Mouse (Mus musculus) forebrain, embryonic 11.5 days (tissue): ENCODE results near the gene Smg7. TPM values are rescaled to one million over a fixed set of nuclear protein-coding genes. Genes with fewer than 3 reads are reported as not detected.

Experiments
- ATAC-seq: fragments of 200-750 bp; cut with Nextera tagmentation; replicated peaks from 2 replicates; pipeline ENCODE4 v1.8.0; 2017; ENCODE audit warnings: moderate TSS enrichment; ENCODE audit not compliant: low FRiP score
- DNase-seq: peaks from one replicate; pipeline ENCODE4 v3.0.0-alpha.2; 2017; ENCODE audit warnings: low spot score
- H3K27ac ChIP-seq: fragments of 300-500 bp; sonication (generic); 2 replicates; pipeline ENCODE4 v1.5.1; 2014; ENCODE audit warnings: low read depth, low read length
- H3K27me3 ChIP-seq: fragments of 300-500 bp; sonication (generic); 2 replicates; pipeline ENCODE4 v1.6.1; 2014; ENCODE audit warnings: mild to moderate bottlenecking, low read length, mixed read lengths; ENCODE audit not compliant: control insufficient read depth, insufficient read depth
- H3K36me3 ChIP-seq: fragments of 300-500 bp; sonication (generic); 2 replicates; pipeline ENCODE4 v1.6.1; 2014; ENCODE audit warnings: mild to moderate bottlenecking, low read length, moderate library complexity, mixed read lengths; ENCODE audit not compliant: control insufficient read depth, insufficient read depth
- H3K4me1 ChIP-seq: fragments of 300-500 bp; sonication (generic); replicated peaks from 2 replicates; pipeline ENCODE4 v1.6.1; 2014; ENCODE audit warnings: low read length, mixed read lengths; ENCODE audit not compliant: control insufficient read depth, insufficient read depth
- H3K4me2 ChIP-seq: fragments of 300-500 bp; sonication (generic); 2 replicates; pipeline ENCODE4 v1.6.1; 2014; ENCODE audit warnings: low read depth, mild to moderate bottlenecking, low read length, moderate library complexity, mixed read lengths; ENCODE audit not compliant: severe bottlenecking
- H3K4me3 ChIP-seq: fragments of 300-500 bp; sonication (generic); 2 replicates; pipeline ENCODE4 v1.5.1; 2014; ENCODE audit warnings: low read depth, low read length
- H3K9ac ChIP-seq: fragments of 300-500 bp; sonication (generic); 2 replicates; pipeline ENCODE4 v1.6.1; 2014; ENCODE audit warnings: low read length
- H3K9me3 ChIP-seq: fragments of 300-500 bp; sonication (generic); 2 replicates; pipeline ENCODE4 v1.6.1; 2016; ENCODE audit warnings: low read length, mixed read lengths; ENCODE audit not compliant: control insufficient read depth
- WGBS: fragments of 180-500 bp; shearing (Covaris S2); extraction: QIAGEN DNeasy Blood & Tissue Kit; methylation state at CpG from one replicate; pipeline ENCODE4 v1.1.7; 2014; 5-methylcytosine and 5-hydroxymethylcytosine counted together
- polyA plus RNA-seq: library from polyadenylated mRNA; unstranded; fragments of >200 nt; fragmentation: Nextera tagmentation; extraction: Ambion mirVana; gene quantifications from 2 replicates; pipeline ENCODE4 v1.2.1, GENCODE M21; 2014

The Smg7 gene
- polyA plus RNA-seq, 1 experiment from 2014 or later = 47.1 TPM

- Histone ChIP-seq H3K27me3 (no peaks in the 10 kb centered on the region), H3K4me2 (no peak overlapping the region), H3K4me1 (no peaks in the 10 kb centered on the region), H3K4me3 (no peak overlapping the region), H3K27ac (no peak overlapping the region), H3K9me3 (no peaks in the 10 kb centered on the region), H3K36me3 (no peaks in the 10 kb centered on the region), H3K9ac (no peak overlapping the region)
- ATAC-seq = no peak
- 91% methylated on average over 6 of the region's 6 CpGs for WGBS
- DNase-seq = no peak
These were observed 97.5 kb downstream of the Smg7 start for GRCm38 (mm10) chr1:152804907-152805306.

GRCm38 (mm10) chr1:152800633-152801176 lies 101.7 kb downstream of the Smg7 start:
- Histone ChIP-seq H3K4me2 (no peak overlapping the region), H3K9ac (no peak overlapping the region), H3K27ac (no peak overlapping the region), H3K4me3 (no peak overlapping the region), H3K4me1 (no peaks in the 10 kb centered on the region), H3K27me3 (no peaks in the 10 kb centered on the region), H3K36me3 (no peaks in the 10 kb centered on the region), H3K9me3 (no peaks in the 10 kb centered on the region)
- DNase-seq (no peak), ATAC-seq (no peak)
- WGBS = 90% methylated on average over 13 of the region's 13 CpGs

- no peaks in the 10 kb centered on the region for H3K27me3 ChIP-seq
- no peaks in the 10 kb centered on the region for H3K9me3 ChIP-seq
- 9% methylated on average over 2 of the region's 2 CpGs for WGBS
- H3K36me3 ChIP-seq = no peaks in the 10 kb centered on the region
- H3K9ac ChIP-seq = no peak within 1 kb of the TSS
- H3K27ac ChIP-seq = no peak within 1 kb of the TSS
- no peak for DNase-seq
- H3K4me3 ChIP-seq = no peak within 1 kb of the TSS
- no peak within 1 kb of the TSS for H3K4me2 ChIP-seq
- peak; percentile 51; the same call in 1 of the 2 replicates for ATAC-seq
- H3K4me1 ChIP-seq = no peaks in the 10 kb centered on the region
These were observed 102.5 kb downstream of the Smg7 start, which contains the start of gene Ncf2 for GRCm38 (mm10) chr1:152799897-152800296. TSS of gene Ncf2 (plus strand) at chr1:152800194.

- DNase-seq = no peak
- 83% methylated on average over 9 of the region's 9 CpGs for WGBS
- Histone ChIP-seq H3K9ac (no peak overlapping the region), H3K9me3 (no peaks in the 10 kb centered on the region), H3K27me3 (no peaks in the 10 kb centered on the region), H3K27ac (no peak overlapping the region), H3K36me3 (no peaks in the 10 kb centered on the region), H3K4me2 (no peak overlapping the region), H3K4me1 (peaks cover 6% of the 10 kb centered on the region), H3K4me3 (no peak overlapping the region)
- no peak for ATAC-seq
These were observed 104.3 kb downstream of the Smg7 start for GRCm38 (mm10) chr1:152798125-152798524.

- Histone ChIP-seq H3K27ac (no peak overlapping the region), H3K36me3 (no peaks in the 10 kb centered on the region), H3K4me1 (peaks cover 13% of the 10 kb centered on the region), H3K9me3 (no peaks in the 10 kb centered on the region; the same call in 1 of the 2 replicates), H3K27me3 (no peaks in the 10 kb centered on the region), H3K9ac (no peak overlapping the region), H3K4me3 (no peak overlapping the region), H3K4me2 (no peak overlapping the region)
- DNase-seq (no peak), ATAC-seq (no peak)
- 82% methylated on average over 8 of the region's 8 CpGs for WGBS
These were observed 105.7 kb downstream of the Smg7 start for GRCm38 (mm10) chr1:152796683-152797263.

GRCm38 (mm10) chr1:152795688-152796255 lies 106.7 kb downstream of the Smg7 start:
- Histone ChIP-seq H3K4me2 (no peak overlapping the region), H3K9me3 (no peaks in the 10 kb centered on the region; the same call in 1 of the 2 replicates), H3K27me3 (no peaks in the 10 kb centered on the region), H3K4me1 (peaks cover 13% of the 10 kb centered on the region), H3K9ac (no peak overlapping the region), H3K4me3 (no peak overlapping the region), H3K27ac (no peak overlapping the region), H3K36me3 (no peaks in the 10 kb centered on the region)
- 77% methylated on average over 8 of the region's 8 CpGs for WGBS
- DNase-seq (no peak), ATAC-seq (no peak)

- no peaks in the 10 kb centered on the region; the same call in 1 of the 2 replicates for H3K9me3 ChIP-seq
- H3K27ac ChIP-seq = no peak overlapping the region
- no peak overlapping the region for H3K9ac ChIP-seq
- peaks cover 13% of the 10 kb centered on the region for H3K4me1 ChIP-seq
- H3K27me3 ChIP-seq = no peaks in the 10 kb centered on the region
- H3K4me3 ChIP-seq = no peak overlapping the region
- no peak overlapping the region for H3K4me2 ChIP-seq
- DNase-seq (no peak), ATAC-seq (peak; percentile 57)
- no peaks in the 10 kb centered on the region for H3K36me3 ChIP-seq
- WGBS = 12% methylated on average over 6 of the region's 6 CpGs
These were observed 108.8 kb downstream of the Smg7 start for GRCm38 (mm10) chr1:152793495-152794130.

GRCm38 (mm10) chr1:152792736-152793494 lies 109.5 kb downstream of the Smg7 start:
- Histone ChIP-seq H3K9me3 (no peaks in the 10 kb centered on the region; the same call in 1 of the 2 replicates), H3K4me1 (peaks cover 13% of the 10 kb centered on the region), H3K4me2 (no peak overlapping the region; the same call in none of the 2 replicates), H3K4me3 (no peak overlapping the region), H3K27ac (no peak overlapping the region), H3K36me3 (no peaks in the 10 kb centered on the region), H3K27me3 (no peaks in the 10 kb centered on the region), H3K9ac (0 out of 2 replicates have a peak overlapping the region, but pooled peaks have one; percentile 2)
- ATAC-seq = peak; percentile 42
- 12% methylated on average over 12 of the region's 12 CpGs for WGBS
- no peak for DNase-seq
